Mouse (Mus musculus) urinary bladder, postnatal 14 days (tissue): Measurements from ENCODE around the gene Gm5773.
"Not testable (repeated sequence)": the region's sequence is repeated elsewhere in the genome, so short reads cannot be mapped to it uniquely, and the experiment has no call there.

ENCODE experiments used
- DNase-seq: peaks from one replicate; pipeline ENCODE4 v3.0.0; 2021; ENCODE audit warnings: low spot score

Gm5773 gene

DNA sequence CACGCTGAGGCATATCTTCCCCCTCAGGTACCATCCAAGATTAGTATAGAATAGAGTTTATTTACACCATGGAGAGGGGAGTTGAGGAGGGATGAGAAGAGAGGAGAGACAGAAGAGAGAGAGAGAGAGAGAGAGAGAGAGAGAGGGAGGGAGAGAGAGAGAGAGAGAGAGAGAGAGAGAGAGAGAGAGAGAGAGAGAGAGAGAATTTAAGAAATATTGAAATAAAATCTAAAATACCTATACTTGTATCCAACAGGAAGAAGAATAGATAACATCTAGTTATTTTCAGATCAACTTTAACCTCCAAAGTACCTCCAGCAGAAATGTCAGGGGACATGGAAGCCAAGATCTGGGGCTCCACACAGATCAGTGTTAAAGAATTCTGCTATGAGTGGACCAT is at the start of gene Gm5773:
Gm5773 (plus strand) TSS at position 301 of the 400 bp plus-strand sequence.
- DNase-seq: not testable (repeated sequence)

- not testable (repeated sequence) for DNase-seq
These were observed 27.3 kb upstream of the Gm5773 start for GRCm38 (mm10) chr3:93745475-93745874.

DNA sequence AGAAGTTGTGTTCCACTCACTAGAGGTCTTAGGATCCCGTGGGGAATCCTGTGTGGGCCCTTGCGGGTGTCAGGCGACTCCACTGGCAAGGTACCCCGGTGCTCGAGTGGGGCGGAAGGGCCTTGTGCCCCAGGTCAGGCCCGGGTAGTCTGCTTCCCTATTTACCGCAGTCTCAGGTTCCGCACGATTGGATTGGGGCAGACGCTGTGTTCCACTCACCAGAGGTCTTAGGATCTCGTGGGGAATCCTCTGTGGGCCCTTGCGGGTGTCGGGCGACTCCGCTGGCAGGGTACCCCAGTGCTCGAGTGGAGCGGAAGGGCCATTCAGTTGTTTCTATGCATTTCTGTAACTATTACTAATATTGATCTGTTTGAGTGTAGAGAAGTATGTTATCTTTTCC is 18.8 kb upstream of the Gm5773 start:
- DNase-seq: not testable (repeated sequence)

- DNase-seq: not testable (repeated sequence)
These were observed 23.3 kb downstream of the Gm5773 start, which contains the start of gene Tdpoz4 for GRCm38 (mm10) chr3:93796098-93796497. TSS of gene Tdpoz4 (plus strand) at chr3:93796398.

DNA sequence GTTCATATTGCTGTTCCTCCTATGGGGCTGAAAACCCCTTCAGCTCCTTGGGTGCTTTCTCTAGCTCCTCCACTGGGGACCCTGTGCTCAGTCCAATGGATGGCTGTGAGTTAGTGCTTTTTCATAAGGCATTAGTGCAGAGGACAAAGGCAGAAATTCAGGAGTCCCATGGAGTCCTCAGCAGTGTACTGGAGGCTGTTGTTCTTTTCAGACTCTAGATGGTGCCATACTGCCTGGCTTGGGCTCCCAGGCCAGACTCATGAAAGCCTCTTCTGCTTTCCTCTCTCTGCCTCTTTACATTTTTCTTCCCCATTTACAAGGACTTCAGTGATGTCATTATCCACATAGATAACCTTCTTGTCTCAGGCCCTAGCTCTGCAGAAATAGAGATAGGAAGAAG is 40.5 kb downstream of the Gm5773 start:
- not testable (repeated sequence) for DNase-seq
